Mouse (Mus musculus) MEL (cell line): ENCODE measurements around the gene Pcnx2.

Source experiments
- CTCF ChIP-seq, 3 experiments: IDR thresholded peaks in 2 of 3; conservative IDR thresholded peaks in 1 of 3; 2 replicates each; pipeline ENCODE4 v1.5.1; 2011 to 2012; ENCODE audit warnings: low read length in 3 of 3, low read depth in 2 of 3, mild to moderate bottlenecking in 2 of 3, improper control_type of control experiment in 1 of 3, inconsistent platforms in 1 of 3, mixed read lengths in 1 of 3, moderate library complexity in 1 of 3; ENCODE audit not compliant: control insufficient read depth in 1 of 3, insufficient read depth in 1 of 3, poor library complexity in 1 of 3, severe bottlenecking in 1 of 3
- MAX ChIP-seq: IDR thresholded peaks from 2 replicates; pipeline ENCODE4 v1.6.1; 2011; ENCODE audit warnings: low read length, improper control_type of control experiment
- MXI1 ChIP-seq: IDR thresholded peaks from 2 replicates; pipeline ENCODE4 v1.6.1; 2011; ENCODE audit warnings: mild to moderate bottlenecking, low read depth, low read length, improper control_type of control experiment
- SMC3 ChIP-seq: IDR thresholded peaks from 2 replicates; pipeline ENCODE4 v1.6.1; 2011; ENCODE audit warnings: low read depth, low read length, improper control_type of control experiment
- ZKSCAN1 ChIP-seq: IDR thresholded peaks from 2 replicates; pipeline ENCODE4 v1.6.1; 2012; ENCODE audit warnings: low read depth, mild to moderate bottlenecking, inconsistent platforms, low read length, improper control_type of control experiment, moderate library complexity

- TF ChIP-seq CTCF (IDR thresholded peaks at IDR 0.05 in 2 of 3, conservative IDR thresholded peaks at IDR 0.05 in 1 of 3; ENCODE audit: control insufficient read depth in 1 of 3, insufficient read depth in 1 of 3, low read depth in 2 of 3, low read length in 3 of 3, poor library complexity in 1 of 3, severe bottlenecking in 1 of 3): no peak
- TF ChIP-seq ZKSCAN1: no peak
- no peak for TF ChIP-seq SMC3
- TF ChIP-seq MXI1: no peak
- TF ChIP-seq MAX: no peak
Observed at GRCm38 (mm10) chr8:125716211-125716610, 181.9 kb downstream of the Pcnx2 start.
